Mouse (Mus musculus) 416B (cell line): Measurements from ENCODE around the gene Nmnat1.
"Not testable (repeated sequence)": the region's sequence is repeated elsewhere in the genome, so short reads cannot be mapped to it uniquely, and the experiment has no call there.

Experiments used
- DNase-seq: peaks from one replicate; pipeline ENCODE4 v3.0.0; 2011; ENCODE audit warnings: low read depth

Nmnat1 gene

DNA sequence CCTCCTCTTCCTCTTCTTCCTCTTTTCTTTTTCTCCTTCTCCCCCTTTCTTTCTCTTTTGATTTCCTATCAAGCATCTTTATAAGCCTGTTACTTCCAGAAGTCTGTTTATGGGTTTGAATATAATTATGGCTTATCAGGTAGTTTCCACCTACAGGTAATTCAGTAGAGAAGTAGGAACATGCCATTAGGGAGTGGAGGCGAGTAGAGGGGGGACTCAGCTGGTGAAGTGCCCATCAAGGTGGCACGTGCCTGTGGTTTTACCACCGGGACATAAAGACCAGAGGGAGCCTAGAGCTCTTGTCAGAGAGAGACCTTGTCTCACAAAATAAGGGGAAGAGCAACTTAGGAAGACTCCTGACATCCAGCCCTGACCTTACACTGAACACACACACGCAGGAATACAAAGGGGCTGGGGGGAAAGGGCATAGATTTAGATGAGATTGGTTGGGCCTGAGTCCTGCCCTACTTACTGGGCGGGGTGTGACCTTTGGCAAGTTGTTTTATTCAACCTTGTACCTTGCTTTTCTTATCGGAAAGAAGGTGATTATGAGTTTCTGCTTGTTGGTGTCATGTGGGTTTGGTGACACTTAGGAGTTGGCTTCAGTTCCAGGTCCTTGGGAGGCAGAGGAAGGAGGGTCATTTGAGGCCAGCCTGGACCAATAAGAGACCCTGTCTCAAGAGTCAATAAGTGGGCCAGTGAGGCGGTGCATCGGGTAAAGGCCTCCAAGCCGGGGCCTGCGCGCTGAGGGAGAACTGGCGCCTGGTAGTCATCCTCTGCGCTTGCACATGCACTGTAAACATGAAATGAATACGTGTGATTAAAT lies 4.6 kb upstream of the Nmnat1 start:
- DNase-seq, result no peak

DNA sequence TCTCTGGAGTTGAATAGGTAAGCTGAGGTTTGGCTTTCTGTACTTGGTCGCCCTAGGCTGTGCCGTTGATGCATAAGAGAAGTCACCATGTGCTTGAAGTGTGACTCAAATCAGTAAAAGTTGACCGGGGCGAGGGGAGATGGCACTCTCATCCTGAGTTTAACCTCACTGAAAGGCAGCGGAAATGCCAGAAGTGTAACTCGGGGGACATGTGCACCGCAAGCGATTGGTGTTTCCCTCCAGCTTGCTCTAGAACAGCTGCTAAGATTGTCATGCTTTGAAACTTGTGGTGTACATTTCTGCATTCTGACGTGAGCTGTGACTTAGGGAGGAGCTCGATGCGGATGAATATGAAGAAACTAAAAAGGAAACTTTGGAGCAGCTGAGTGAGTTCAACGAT lies 2.7 kb upstream of the Nmnat1 start:
- DNase-seq, result no peak

DNA sequence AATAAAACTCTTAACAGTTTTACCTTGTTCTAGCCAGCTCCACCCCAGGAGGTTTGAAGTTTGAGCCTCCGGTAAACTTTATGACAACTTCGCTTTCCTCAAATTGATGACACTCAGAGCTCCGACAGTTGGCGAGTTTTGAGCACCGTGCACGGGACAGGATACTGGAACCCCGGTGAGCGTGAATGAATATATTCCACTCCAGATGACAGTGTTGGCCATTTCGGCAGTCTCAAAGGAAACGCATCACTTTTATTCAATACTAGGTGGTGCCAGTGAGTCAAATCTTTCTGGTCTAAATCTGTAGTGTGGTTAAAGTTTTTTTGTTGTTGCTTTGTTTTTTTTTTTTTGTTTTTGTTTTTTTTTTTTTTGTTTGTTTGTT lies 814 bp upstream of the Nmnat1 start:
- peak; percentile 71 for DNase-seq

DNA sequence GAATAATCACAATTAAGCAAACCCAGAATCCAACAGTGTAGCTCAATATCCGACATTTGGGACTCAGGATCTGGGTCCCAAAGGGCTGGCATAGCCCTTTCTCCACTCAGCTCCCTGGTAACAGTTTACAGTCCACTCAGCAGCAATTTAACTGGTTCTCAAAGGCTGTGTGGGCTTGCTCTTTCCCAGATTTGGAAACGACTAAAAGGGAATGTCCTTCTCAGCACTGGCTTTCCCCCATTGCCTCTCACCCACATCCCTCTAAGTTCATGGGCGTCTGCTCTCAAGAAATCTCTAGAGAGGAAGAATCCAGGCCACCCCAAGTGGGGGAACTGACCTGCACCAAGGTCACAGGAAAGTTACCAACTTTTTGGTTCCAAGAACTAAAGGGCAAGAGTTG lies 436 bp downstream of the Nmnat1 start:
- no peak for DNase-seq

DNA sequence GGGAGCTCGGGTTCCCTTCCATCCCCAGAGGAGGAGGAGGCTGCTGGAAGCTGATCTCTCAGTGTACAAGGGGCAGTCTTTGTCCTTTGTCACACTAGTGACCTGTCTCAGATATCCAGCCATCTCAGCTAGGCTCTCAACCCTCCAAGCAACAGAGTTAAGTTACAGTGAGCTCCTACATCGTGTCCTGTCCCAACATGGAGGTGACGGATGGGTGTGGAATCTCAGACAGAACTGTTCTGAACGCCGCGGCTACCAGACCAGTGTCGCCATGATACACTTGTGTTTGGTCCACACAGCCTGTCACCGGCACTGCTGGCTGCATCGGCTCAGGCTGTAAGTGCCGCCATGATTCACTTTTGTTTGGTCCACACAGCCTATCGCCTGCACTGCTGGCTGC lies 7.9 kb downstream of the Nmnat1 start, which contains the start of gene Tmem274:
Gene Tmem274, plus strand, starts transcription at position 301 of the 400 bp plus-strand sequence.
- DNase-seq, result no peak

DNA sequence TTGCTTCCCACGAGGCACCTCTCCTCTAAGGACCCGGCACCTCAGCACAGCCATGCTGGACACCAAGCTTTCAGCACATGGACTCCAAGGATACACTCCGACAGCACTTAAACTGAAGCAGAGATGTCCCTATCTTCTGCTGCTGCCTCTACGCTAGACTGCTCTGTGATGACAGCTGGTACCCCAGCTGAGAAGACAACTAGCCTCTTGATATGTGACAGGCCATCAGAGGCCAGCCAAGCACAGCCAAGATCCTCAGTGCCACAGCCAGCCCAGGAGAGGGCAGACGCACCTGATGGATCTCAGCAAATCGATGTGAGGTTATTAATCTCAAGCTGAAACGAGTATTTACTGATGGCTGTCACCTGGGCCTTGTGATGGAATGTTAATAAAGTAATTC lies 9.9 kb downstream of the Nmnat1 start:
- DNase-seq, result no peak

DNA sequence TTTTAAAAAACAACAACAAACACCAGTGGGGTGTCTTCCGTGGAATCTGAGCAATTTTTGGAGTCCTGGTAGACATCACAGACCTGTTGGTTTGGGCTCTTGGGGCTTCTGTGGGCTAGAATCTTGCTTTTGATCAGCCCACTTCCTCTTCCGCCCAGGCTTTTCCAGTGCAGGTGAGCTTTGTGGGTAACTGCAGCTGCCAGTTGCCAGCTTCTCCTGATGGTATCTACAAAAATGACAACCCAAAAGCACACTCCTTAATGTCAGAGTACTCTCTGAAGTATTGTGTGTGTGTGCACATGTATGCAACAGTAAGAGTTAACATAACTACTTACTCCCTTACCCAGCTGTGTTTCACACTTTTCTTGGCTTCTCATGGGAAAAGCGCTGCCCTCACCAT lies 15.4 kb downstream of the Nmnat1 start:
- no peak for DNase-seq

DNA sequence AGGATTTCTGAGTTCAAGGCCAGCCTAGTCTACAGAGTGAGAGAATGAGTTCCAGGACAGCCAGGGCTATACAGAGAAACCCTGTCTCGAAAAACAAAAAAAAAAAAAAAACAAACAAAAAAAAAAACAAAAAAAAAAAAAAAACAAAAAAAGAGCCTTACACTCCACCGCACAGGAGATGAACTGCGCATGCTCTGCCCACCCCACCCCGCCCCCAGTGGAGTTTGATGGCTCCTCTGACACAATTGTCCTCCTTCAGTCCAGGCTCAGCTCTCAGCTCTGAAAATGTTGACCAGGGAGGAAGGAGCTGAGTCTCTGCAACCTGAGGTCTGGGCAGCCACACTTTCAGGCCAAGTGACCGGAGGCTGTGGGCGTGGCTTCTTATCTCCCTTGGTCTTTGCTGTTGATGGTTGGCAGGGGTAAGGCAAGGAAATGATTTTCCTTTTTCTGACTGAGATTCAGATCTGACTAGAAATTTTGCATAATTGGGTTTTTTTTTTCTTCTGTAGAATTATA lies 21.5 kb downstream of the Nmnat1 start:
- DNase-seq, result peak; percentile 96

DNA sequence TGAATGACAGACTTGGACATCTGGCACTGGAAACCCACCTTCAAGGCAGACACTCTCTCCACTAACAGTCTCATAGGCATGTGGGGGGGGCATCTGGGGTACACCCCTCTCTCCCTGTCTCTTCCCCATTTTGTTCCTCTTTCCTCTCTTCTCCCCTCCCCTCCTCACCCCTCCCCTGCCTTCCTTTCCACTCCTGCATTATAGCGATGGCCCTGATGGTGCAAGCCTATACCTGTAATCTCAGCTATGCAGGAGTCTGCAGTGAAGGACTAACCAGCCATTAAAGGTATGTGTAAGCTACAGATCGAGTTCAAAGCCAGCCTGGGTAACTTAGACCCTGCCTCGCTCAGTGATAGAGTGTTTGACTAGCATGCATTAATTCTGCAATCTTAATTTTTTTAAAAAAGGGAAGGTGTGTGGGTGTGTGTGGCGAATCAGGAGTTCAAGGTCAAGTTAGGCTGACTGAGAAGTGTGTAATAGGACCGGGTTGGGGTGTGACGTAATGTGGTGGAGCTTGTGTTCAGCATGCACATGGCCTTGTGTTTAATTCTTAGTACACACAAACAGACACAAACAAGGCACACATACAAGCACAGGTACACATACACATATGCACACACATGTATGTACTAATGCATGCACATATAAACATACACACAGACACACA lies 22.6 kb downstream of the Nmnat1 start:
- DNase-seq, result peak; percentile 88

DNA sequence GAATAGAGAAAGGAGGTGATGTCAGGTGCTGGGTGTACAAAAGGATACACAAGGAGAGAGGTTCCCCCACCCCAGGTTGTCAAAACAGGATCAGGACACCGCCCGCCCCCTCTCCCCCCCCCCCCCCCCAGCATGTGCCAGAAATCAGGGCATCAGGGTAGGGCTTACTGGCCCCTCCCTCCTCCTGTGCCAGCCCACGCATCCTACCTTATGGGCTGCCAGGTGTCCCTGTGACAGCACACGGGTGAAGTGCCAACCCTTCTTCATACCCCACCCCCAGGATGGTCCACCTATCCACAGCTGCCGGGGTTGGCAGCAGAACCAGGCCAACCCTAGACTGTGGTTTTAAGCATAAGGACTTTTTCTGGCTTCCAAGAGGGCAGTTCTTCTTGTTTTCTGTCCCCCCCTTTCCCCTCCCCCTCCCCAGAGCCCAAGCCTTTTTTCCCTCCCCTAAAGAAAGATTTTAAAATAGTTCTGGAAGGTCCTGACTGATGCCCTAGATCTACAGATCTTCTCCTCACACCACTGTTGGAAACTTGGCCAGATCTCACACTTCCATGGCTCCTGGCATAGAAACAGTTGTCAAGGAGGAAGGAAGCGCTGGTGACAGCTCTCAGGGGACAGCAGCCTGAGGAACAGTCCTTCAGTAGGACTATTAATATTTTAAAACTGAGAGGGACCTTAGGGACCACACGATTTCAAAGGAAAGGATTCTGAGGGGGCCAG lies 23.3 kb downstream of the Nmnat1 start:
- no peak for DNase-seq

DNA sequence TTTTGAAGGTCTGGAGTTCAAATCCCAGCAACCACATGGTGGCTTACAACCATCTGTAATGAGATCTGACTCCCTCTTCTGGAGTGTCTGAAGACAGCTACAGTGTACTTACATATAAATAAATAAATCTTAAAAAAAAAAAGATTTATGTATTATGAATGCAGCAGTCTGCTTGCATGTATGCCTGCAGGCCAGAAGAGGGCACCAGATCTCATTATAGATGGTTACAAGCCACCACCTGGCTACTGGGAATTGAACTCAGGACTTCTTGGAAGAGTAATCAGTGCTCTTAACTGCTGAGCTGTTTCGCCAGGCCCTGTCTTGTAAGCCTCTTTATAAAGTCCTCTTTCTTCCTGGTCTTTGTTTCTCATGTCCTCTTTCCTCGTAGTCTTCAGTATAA lies 24.5 kb downstream of the Nmnat1 start:
- peak; percentile 23 for DNase-seq

DNA sequence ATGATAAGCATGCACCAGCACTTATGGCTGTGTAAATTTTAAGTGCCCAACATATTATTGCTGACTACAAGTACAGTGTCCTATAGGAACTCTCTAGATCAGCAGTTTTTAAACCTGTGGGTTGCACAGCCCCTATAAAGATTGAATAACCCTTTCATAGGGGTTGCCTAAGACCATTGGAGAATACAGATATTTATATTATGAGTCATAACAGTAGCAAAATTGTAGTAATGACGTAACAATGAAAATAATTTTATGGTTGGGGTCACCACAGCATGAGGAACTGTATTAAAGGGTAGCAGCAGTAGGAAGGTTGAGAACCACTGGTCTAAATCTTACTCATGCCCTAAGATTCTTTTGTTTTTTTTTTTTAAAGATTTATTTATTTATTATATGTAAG lies 25.6 kb downstream of the Nmnat1 start:
- DNase-seq, result peak; percentile 50

DNA sequence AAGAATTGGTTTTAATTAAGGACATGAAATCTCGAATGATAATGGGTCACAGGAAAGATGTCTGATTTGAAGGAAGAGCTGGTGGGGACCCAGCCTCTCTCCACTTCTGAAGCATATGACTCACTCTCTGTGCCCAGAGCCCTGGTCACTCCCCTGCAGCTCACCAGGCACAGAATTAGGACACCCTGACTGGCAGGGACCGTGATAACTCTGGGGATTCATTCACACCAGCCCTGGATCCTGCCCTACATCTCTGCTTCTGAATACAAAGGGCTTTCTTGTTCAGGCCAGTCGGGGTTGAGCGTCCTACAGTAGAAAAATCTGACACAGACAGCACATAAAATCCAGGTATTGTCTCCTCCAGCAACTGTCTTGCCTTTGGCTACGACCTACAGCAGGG lies 26.5 kb downstream of the Nmnat1 start:
- peak; percentile 44 for DNase-seq

DNA sequence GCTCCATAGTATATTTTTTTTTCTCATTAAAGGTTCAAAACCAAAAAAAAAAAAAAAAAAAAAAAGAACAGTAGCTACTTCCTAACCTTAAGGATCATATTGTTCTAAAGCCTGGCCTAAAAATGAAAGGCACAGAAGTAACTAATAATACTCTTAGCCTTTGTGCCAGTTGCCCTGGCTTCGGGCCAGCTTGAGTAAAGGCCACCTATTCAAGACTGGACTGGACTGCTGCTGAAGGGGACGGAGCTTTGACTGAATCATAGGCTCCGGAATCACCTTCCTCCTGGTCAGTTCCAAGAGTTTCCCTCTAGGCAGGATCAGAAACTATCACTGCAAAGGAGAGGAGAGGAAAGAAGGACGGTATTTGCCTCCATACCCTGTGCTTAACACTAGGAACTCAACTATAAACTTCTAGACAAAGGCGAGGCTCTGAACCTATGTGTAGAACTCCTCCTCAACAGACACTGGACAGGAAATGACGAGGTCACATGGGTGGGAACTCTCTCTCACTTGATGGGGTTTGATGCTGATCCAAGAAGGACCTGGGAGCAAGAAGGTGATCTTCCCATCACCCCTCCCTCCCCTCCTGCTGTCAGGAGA lies 27.1 kb downstream of the Nmnat1 start:
- DNase-seq, result peak; percentile 16

DNA sequence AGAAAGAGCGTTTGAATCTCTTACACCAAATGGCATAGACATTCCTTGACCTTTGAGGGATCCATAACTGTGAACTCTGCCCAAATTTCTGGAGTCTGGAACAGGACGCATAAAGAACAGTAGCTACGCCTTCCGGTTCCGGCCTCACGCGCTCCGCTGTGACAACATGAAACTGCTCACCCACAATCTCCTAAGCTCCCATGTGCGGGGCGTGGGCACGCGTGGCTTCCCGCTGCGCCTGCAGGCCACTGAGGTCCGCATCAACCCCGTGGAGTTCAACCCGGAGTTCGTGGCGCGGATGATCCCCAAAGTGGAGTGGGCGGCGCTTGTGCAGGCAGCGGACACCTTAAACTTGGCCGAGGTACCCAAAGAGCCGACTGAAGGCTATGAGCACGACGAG lies 27.8 kb downstream of the Nmnat1 start:
- DNase-seq, result not testable (repeated sequence)

DNA sequence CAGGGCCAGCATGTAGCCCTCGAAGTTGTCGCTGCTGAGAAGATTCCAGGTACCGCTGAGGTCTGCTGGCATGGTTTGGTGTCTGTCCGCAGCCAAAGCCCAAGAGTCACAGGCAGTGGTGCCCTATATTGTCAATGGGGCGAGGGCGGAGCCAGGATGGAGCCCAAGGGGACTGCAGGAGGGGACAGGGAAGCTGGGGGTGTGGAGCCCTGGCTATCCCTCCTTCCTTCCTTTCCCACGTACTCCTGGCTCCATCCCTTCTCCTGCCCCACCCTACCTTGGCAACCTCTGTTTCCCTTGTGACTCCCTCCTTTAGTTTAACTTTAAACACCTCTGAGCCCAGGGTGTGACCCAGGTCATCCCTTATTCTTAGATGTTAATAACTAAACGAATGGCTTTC lies 30.1 kb downstream of the Nmnat1 start, which contains the start of gene Rbp7:
Gene Rbp7, minus strand, starts transcription at position 100 of the 400 bp plus-strand sequence.
- DNase-seq, result no peak

DNA sequence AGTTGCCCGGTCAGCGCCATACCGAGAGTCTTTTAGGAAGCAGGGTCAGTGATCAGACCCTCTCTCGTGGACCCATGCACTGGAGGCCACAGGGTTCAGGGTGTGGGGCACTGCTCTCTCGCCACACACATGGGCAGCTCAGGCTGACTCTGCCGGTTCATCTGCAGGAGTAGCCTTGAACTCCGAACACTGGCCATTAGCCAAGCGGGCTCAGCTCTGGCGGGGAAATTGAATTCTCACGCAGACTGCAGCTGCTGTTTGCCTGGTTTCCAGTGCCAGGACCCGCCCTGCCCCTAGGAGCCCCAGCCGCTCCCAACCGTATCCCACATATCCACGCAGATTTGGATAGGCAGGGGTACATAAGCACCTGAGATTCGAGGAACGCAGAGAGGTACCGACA lies 30.7 kb downstream of the Nmnat1 start:
- no peak for DNase-seq

DNA sequence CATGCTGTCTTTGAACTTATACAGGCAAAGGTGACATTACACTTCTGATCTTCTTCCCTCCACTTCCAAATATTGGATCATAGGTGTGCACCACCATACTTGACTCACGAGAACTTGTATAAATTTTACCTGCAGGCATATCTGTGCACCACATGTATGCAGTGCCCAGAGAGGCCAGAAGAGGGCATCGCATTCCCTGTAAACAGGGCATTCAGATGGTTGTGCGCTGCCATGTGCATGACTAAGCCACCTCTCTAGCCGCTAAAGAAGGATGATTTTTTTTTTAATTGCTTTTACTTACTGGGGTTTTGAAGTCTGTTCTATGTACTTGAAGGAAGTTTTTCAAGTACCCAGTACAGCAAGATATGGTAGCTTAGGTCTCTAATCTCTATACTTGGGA lies 31.3 kb downstream of the Nmnat1 start:
- peak; percentile 79 for DNase-seq

DNA sequence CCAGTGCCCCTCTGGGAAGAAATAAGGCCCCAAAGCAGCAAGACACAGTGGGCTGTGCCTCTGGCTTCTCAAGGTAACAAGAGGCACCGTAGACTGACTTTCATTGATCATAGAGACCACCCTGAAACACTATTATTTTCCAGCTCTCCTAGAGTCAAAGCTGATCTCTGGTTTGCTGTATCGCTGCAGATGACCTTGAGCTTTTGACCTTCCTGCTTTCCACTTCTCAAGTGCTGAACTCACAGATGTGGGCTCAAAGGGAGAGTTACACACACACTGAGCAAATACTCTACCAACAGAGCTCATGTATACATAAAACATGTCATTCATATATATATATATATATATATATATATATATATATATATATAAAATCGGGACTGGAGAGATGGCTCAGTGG lies 34.4 kb downstream of the Nmnat1 start:
- peak; percentile 44 for DNase-seq

DNA sequence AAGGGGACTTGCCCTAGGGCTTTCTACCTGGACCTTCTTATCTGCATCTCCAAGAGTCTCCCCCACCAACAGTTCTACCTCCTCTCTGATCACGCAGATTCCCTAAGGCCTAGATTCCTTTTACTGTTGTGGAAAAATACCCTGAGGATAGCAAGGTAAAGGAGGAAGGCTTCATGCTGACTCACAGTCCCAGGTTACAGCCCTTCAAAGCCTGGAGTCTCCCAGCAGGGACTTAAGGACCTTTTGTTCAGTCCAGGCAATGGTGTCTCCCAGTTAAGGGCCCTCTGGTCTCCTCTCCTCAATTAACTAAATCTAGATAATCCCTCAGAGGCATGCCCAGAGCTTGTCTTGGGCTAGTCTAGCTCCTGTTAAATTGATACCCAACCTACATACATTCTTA lies 38.7 kb downstream of the Nmnat1 start:
- DNase-seq, result no peak

DNA sequence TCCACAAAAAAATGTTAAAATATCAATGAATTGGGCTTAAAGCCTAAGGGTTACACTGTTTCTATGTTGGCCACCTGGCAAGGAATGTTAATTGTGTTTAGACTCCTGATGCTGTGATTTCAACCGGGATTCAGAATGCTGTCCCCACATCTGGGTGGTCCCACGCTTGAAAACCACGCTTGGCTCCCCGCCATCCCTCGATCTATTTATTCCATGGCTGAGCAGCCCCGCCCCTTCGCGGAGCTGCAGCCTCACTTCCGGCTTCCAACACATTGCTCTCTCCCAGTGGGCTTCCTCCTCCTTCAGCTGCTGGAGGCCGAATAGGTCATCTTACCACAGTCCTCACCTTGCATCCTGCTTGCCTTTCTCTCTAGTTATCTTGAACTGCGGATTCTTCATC lies 39.1 kb downstream of the Nmnat1 start:
- DNase-seq, result peak; percentile 81
